Mouse (Mus musculus) common myeloid progenitor, adult 5-6 weeks (primary cell): Measurements from ENCODE around the gene Mgrn1. TPM values are rescaled to one million over a fixed set of nuclear protein-coding genes. Genes with fewer than 3 reads are reported as not detected.

Experiments used
- ATAC-seq: replicated peaks from 2 replicates; pipeline ENCODE4 v1.8.0; 2016; ENCODE audit warnings: low read depth, mild to moderate bottlenecking, moderate TSS enrichment, inconsistent platforms; ENCODE audit not compliant: poor library complexity, severe bottlenecking
- total RNA-seq: library from RNA; stranded (forward); fragments of 200-1000, 187-1606 nt; gene quantifications from 2 replicates; pipeline ENCODE4 v1.2.3, GENCODE M21; 2017

Mgrn1 gene
- total RNA-seq, 1 experiment from 2014 or later: 11.2 TPM

- peak; percentile 30 for ATAC-seq
These were observed 7.7 kb upstream of the Mgrn1 start for GRCm38 (mm10) chr16:4878192-4878885.

GRCm38 (mm10) chr16:4879101-4879707 lies 6.8 kb upstream of the Mgrn1 start:
- peak; percentile 2; the same call in 1 of the 2 replicates for ATAC-seq

- ATAC-seq: peak; percentile 46
These were observed 6.3 kb upstream of the Mgrn1 start for GRCm38 (mm10) chr16:4879708-4880124.

- peak; percentile 61 for ATAC-seq
These were observed 5.8 kb upstream of the Mgrn1 start, which contains the start of gene Ubald1 for GRCm38 (mm10) chr16:4880136-4880825. Ubald1 (minus strand) TSS chr16:4880315.

GRCm38 (mm10) chr16:4881400-4882351 lies 4.4 kb upstream of the Mgrn1 start:
- no peak for ATAC-seq

- no peak for ATAC-seq
These were observed 1.1 kb upstream of the Mgrn1 start for GRCm38 (mm10) chr16:4884930-4885329.

- peak; percentile 15; the same call in 1 of the 2 replicates for ATAC-seq
These were observed 606 bp downstream of the Mgrn1 start for GRCm38 (mm10) chr16:4886690-4887020.

- ATAC-seq: no peak
These were observed 4.2 kb downstream of the Mgrn1 start for GRCm38 (mm10) chr16:4890201-4890709.

GRCm38 (mm10) chr16:4892171-4892570 lies 6.1 kb downstream of the Mgrn1 start:
- no peak for ATAC-seq

GRCm38 (mm10) chr16:4894201-4894908 lies 8.3 kb downstream of the Mgrn1 start:
- no peak for ATAC-seq

- peak; percentile 61 for ATAC-seq
These were observed 10.4 kb downstream of the Mgrn1 start for GRCm38 (mm10) chr16:4896249-4897027.

- peak; percentile 13; the same call in 1 of the 2 replicates for ATAC-seq
These were observed 11.2 kb downstream of the Mgrn1 start for GRCm38 (mm10) chr16:4897146-4897730.

- 0 out of 2 replicates have a peak, but pooled peaks have one; percentile 17 for ATAC-seq
These were observed 12.8 kb downstream of the Mgrn1 start for GRCm38 (mm10) chr16:4898881-4899280.

- ATAC-seq: no peak
These were observed 13.7 kb downstream of the Mgrn1 start for GRCm38 (mm10) chr16:4899711-4900110.

- no peak for ATAC-seq
These were observed 15.1 kb downstream of the Mgrn1 start for GRCm38 (mm10) chr16:4901167-4901566.

GRCm38 (mm10) chr16:4902390-4902789 lies 16.3 kb downstream of the Mgrn1 start:
- ATAC-seq: 0 out of 2 replicates have a peak, but pooled peaks have one; percentile 50

GRCm38 (mm10) chr16:4903491-4904102 lies 17.5 kb downstream of the Mgrn1 start:
- ATAC-seq: no peak

- no peak for ATAC-seq
These were observed 18.8 kb downstream of the Mgrn1 start for GRCm38 (mm10) chr16:4904878-4905277.
